ENCODE assay signal across 9 mouse cellular contexts in the genomic region with DNA sequence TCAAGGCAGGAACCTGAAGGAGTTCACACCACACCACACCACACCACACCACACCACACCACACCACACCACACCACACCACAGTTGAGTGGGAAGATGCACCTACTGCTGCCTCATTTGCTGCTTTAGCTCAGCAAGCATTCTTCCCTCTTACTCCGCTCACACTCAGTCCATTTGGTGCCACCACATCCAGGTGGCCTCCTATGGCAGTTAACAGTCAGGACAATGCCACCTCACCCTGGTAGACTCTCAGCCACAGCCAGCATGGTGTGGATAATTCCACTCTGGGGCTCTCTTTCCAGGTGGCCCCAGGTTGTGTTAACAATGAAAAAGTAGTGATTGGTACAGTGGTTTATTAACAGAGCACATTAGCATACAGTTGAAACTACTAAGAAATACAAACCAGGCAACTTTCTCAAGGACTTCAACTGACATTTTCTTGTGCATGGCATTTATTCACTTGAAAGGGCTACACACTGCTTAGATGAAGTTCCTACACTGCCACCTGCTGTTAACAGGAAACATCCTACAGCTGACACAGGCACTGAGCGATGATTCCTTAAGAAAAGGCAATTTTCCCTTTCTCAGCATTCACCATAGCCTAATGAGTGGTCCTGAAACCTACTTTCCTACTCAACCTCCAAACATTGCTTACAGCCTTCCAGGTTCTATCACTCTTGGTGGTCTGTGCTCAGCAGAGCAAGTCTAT. TPM values are rescaled to one million over a fixed set of nuclear protein-coding genes. Genes with fewer than 3 reads are reported as not detected.
A peak's percentile ranks its signal among the peaks of the same experiment; 100 is the strongest.
DNase-seq lines count a peak whose midpoint lies in the region; ATAC-seq lines count a peak whose summit lies in the region.
"Had no signal": no experiment of that assay in that cellular context is flagged by ENCODE, and none has a peak within 500 bp of the region (broad histone marks: within the 10 kb centered on the region; RNA-seq: fewer than 3 reads in every experiment).

No protein-coding gene starts in this region.

- no peaks in the 10 kb centered on the region for H3K27me3 ChIP-seq in stomach, embryonic 15.5 days (replicated peaks)
- H3K27me3 ChIP-seq: heart, embryonic 13.5 days had no signal

- WGBS in stomach, embryonic 15.5 days: 76% methylated on average over 2 of the region's 2 CpGs

- no peak overlapping the region for H3K27ac ChIP-seq in stomach, embryonic 15.5 days
- H3K27ac ChIP-seq: heart, embryonic 13.5 days had no signal

- peaks cover 32% of the 10 kb centered on the region for H3K36me3 ChIP-seq in stomach, embryonic 15.5 days

- H3K9ac ChIP-seq in stomach, embryonic 15.5 days: no peak overlapping the region
- H3K9ac ChIP-seq: heart, embryonic 13.5 days had no signal

- ATAC-seq in stomach, embryonic 15.5 days (ENCODE audit: insufficient read depth, low FRiP score, low read depth): 0 out of 2 replicates have a peak, but pooled peaks have one; percentile 31

- no peak overlapping the region for H3K4me3 ChIP-seq in stomach, embryonic 15.5 days (replicated peaks)
- H3K4me3 ChIP-seq: heart, embryonic 13.5 days had no signal

- no peaks in the 10 kb centered on the region for H3K4me1 ChIP-seq in stomach, embryonic 15.5 days
- H3K4me1 ChIP-seq: heart, embryonic 13.5 days had no signal

- DNase-seq in cerebellum, postnatal 10 days: peak; percentile 16 to 29
- DNase-seq in cerebellum, adult 11 months: no peak
- DNase-seq in left cerebral cortex, postnatal 14 days (ENCODE audit: low spot score in 2 of 2): peak; percentile 45 to 52
- no peak for DNase-seq in left cerebral cortex, adult 8-10 months (ENCODE audit: low spot score in 2 of 2)
- peak; percentile 55 for DNase-seq in R1 (ENCODE audit: low read depth, low spot score)
- peak; percentile 70 for DNase-seq in induced T-regulatory cell, adult 2 months (ENCODE audit: low read depth)
- no peak for DNase-seq in urinary bladder, adult 2 months (ENCODE audit: low spot score)

- no peak overlapping the region for H3K4me2 ChIP-seq in stomach, embryonic 15.5 days
- H3K4me2 ChIP-seq: heart, embryonic 13.5 days had no signal

- no peaks in the 10 kb centered on the region for H3K9me3 ChIP-seq in stomach, embryonic 15.5 days
- H3K9me3 ChIP-seq: heart, embryonic 13.5 days had no signal

- intact Hi-C loops in left cerebral cortex, postnatal 14 days (cut with DNase I): loop anchor here (2.0 kb wide), 1 partner anchor 748 kb away; no protein-coding TSS in a partner anchor

RNA-seq across cellular contexts. Expression of a gene that starts 12.5 kb away (rescaled TPM):
- total RNA-seq in left cerebral cortex, postnatal 14 days (2021): 10 to 100 TPM; 32.8 to 36.3 TPM
- total RNA-seq in left cerebral cortex, adult 8-10 months (2022): 10 to 100 TPM; 38.0 to 41.8 (median 39.5) TPM
- 42.4 and 43.1 TPM in 2 replicates for polyA plus RNA-seq in stomach, embryonic 15.5 days (2015; fragmentation: Nextera tagmentation; extraction: Ambion mirVana)
- polyA plus RNA-seq in urinary bladder, adult 2 months (2012; rRNA removed): 24.9 and 29.6 TPM in 2 replicates

RNA-seq across cellular contexts. Expression of a gene that starts 36.8 kb away (rescaled TPM):
- total RNA-seq in left cerebral cortex, postnatal 14 days (2021): 10 to 100 TPM; 30.2 to 37.0 TPM
- total RNA-seq in left cerebral cortex, adult 8-10 months (2022): 10 to 100 TPM; 22.4 to 26.7 (median 24.0) TPM
- 59.3 and 59.4 TPM in 2 replicates for polyA plus RNA-seq in stomach, embryonic 15.5 days (2015; fragmentation: Nextera tagmentation; extraction: Ambion mirVana)
- 112 and 123 TPM in 2 replicates for polyA plus RNA-seq in urinary bladder, adult 2 months (2012; rRNA removed)

Comparison
In these comparisons a context has a peak if more than half of its experiments do, and no peak if none do; other contexts are left out.
1. DNase-seq: peak in cerebellum, postnatal 10 days (2 of 2), left cerebral cortex, postnatal 14 days (2 of 2), R1 (single experiment) and induced T-regulatory cell, adult 2 months (single experiment); none in cerebellum, adult 11 months (single experiment), left cerebral cortex, adult 8-10 months (0 of 2) and urinary bladder, adult 2 months (single experiment).